Mouse (Mus musculus) myocyte (in vitro differentiated cells): ENCODE measurements around the gene Rrn3. TPM values are rescaled to one million over a fixed set of nuclear protein-coding genes. Genes with fewer than 3 reads are reported as not detected.

ENCODE experiments used
- H3K27me3 ChIP-seq: one replicate; pipeline ENCODE4 v1.6.1; 2011; ENCODE audit not compliant: control insufficient read depth, insufficient read depth, insufficient read length
- H3K36me3 ChIP-seq: one replicate; pipeline ENCODE4 v1.6.1; 2011; ENCODE audit not compliant: control insufficient read depth, insufficient read depth
- H3K4me2 ChIP-seq: one replicate; pipeline ENCODE4 v1.6.1; 2011; ENCODE audit warnings: low read depth, control low read depth
- H3K4me3 ChIP-seq: one replicate; pipeline ENCODE4 v1.5.1; 2011; ENCODE audit warnings: mild to moderate bottlenecking, control low read depth, moderate library complexity
- H3K79me2 ChIP-seq: one replicate; pipeline ENCODE4 v1.6.1; 2011; ENCODE audit not compliant: control insufficient read depth, insufficient read depth
- H3ac ChIP-seq: one replicate; pipeline ENCODE4 v1.6.1; 2011; ENCODE audit not compliant: control insufficient read depth, insufficient read length
- CEBPB ChIP-seq: IDR thresholded peaks from 2 replicates; pipeline ENCODE4 v1.6.1; 2011; ENCODE audit warnings: mild to moderate bottlenecking, moderate library complexity; ENCODE audit not compliant: poor library complexity, insufficient read depth, severe bottlenecking
- E2F4 ChIP-seq: IDR thresholded peaks from one replicate; pipeline ENCODE4 v1.6.1; 2011; ENCODE audit warnings: mild to moderate bottlenecking, control low read depth, moderate library complexity; ENCODE audit not compliant: insufficient read depth
- MAX ChIP-seq: IDR thresholded peaks from one replicate; pipeline ENCODE4 v1.6.1; 2011; ENCODE audit warnings: low read depth, mild to moderate bottlenecking, control low read depth
- MYOD1 ChIP-seq, 3 experiments: IDR thresholded peaks; one replicate each; pipeline ENCODE4 v1.6.1; 2011; ENCODE audit warnings: control low read depth in 2 of 3, low read depth in 2 of 3, mild to moderate bottlenecking in 2 of 3, moderate library complexity in 1 of 3; ENCODE audit not compliant: insufficient read length in 2 of 3, control insufficient read depth in 1 of 3
- MYOG ChIP-seq, 3 experiments: IDR thresholded peaks; one replicate each; pipeline ENCODE4 v1.6.1; 2011; ENCODE audit warnings: control low read depth in 2 of 3, low read depth in 2 of 3, mild to moderate bottlenecking in 2 of 3; ENCODE audit not compliant: insufficient read length in 2 of 3, control insufficient read depth in 1 of 3, insufficient read depth in 1 of 3
- POLR2A ChIP-seq: IDR thresholded peaks from one replicate; pipeline ENCODE4 v1.6.1; 2011; ENCODE audit warnings: low read depth, mild to moderate bottlenecking, control low read depth, moderate library complexity; ENCODE audit not compliant: insufficient read length
- POLR2AphosphoS2 ChIP-seq: IDR thresholded peaks from one replicate; pipeline ENCODE4 v1.6.1; 2011; ENCODE audit warnings: low read depth, control low read depth; ENCODE audit not compliant: insufficient read length
- REST ChIP-seq: IDR thresholded peaks from one replicate; pipeline ENCODE4 v1.6.1; 2011; ENCODE audit warnings: mild to moderate bottlenecking, control low read depth, moderate library complexity; ENCODE audit not compliant: insufficient read depth, insufficient read length
- SRF ChIP-seq: IDR thresholded peaks from one replicate; pipeline ENCODE4 v1.6.1; 2011; ENCODE audit warnings: low read depth; ENCODE audit not compliant: control insufficient read depth, insufficient read length
- TCF12 ChIP-seq: IDR thresholded peaks from one replicate; pipeline ENCODE4 v1.6.1; 2011; ENCODE audit warnings: mild to moderate bottlenecking, control low read depth; ENCODE audit not compliant: poor library complexity, insufficient read depth, severe bottlenecking
- TCF3 ChIP-seq: IDR thresholded peaks from one replicate; pipeline ENCODE4 v1.6.1; 2011; ENCODE audit warnings: low read depth, control low read depth; ENCODE audit not compliant: insufficient read length
- USF1 ChIP-seq: IDR thresholded peaks from one replicate; pipeline ENCODE4 v1.6.1; 2011; ENCODE audit warnings: low read depth, mild to moderate bottlenecking, control low read depth, moderate library complexity
- polyA plus RNA-seq: library from polyadenylated mRNA; unstranded; fragments of >200 nt; fragmentation: generic; extraction: Trizol; gene quantifications from one replicate; pipeline ENCODE4 v1.2.1, GENCODE M21; 2012; ENCODE audit warnings: missing spikeins

Gene Rrn3
- polyA plus RNA-seq, 1 experiment, result 40.6 TPM

DNA sequence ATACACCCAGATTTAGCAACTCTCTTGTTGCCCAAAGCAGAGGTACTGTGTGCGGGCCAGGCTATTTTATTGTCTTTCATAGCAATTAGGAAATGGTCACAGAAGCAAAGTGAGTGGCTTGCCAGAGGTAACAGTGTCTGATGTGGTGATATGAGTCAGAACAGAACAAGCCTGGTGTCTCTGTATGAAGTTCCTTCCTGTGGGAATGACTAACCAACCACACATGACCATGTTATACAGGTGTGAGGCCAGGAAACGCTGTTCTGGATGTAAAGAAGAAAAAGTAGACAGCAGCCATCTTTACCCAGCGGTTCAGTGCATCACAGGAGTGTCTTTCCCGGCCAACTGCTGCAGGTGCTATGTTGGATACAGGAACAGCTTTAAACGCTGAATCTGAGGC lies 64.5 kb downstream of the Rrn3 start:
- H3K79me2 ChIP-seq, result no peaks in the 10 kb centered on the region
- no peak overlapping the region for H3ac ChIP-seq
- no peak for TF ChIP-seq REST
- TF ChIP-seq TCF12, result no peak
- no peak for TF ChIP-seq MAX
- no peak for TF ChIP-seq MYOG (IDR thresholded peaks at IDR 0.05; ENCODE audit: control insufficient read depth in 1 of 3, insufficient read depth in 1 of 3, insufficient read length in 2 of 3, low read depth in 2 of 3)
- TF ChIP-seq POLR2AphosphoS2, result no peak
- TF ChIP-seq E2F4, result no peak
- no peak for TF ChIP-seq TCF3
- no peak for TF ChIP-seq USF1
- TF ChIP-seq MYOD1 (IDR thresholded peaks at IDR 0.05; ENCODE audit: control insufficient read depth in 1 of 3, insufficient read length in 2 of 3, low read depth in 2 of 3), result no peak
- TF ChIP-seq POLR2A, result no peak
- TF ChIP-seq CEBPB, result no peak
- TF ChIP-seq SRF, result no peak
- H3K4me2 ChIP-seq, result no peak overlapping the region
- peaks cover 53% of the 10 kb centered on the region for H3K36me3 ChIP-seq
- H3K27me3 ChIP-seq, result no peaks in the 10 kb centered on the region
- H3K4me3 ChIP-seq, result no peak overlapping the region

DNA sequence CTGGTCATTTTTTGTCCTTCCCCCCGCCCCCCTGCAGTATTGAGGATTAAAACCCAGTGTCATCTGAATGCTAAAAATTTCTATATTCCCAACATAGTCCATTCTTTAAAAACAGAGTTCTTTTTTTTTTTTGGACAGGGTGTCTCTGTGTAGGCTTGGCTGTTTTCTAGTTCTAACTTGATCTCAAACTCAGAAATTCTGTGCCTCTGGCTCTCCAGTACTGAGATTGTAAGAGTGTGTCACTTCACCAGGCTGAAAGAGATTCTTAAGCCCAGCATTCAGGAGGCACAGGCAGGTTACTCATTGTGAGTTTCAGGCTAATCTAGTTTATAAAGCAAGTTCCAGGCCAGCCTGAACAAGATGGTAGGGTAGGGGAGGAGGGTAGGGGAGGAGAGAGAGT lies 66.2 kb downstream of the Rrn3 start:
- Histone ChIP-seq H3ac (no peak overlapping the region), H3K4me2 (no peak overlapping the region), H3K79me2 (no peaks in the 10 kb centered on the region), H3K36me3 (peaks cover 44% of the 10 kb centered on the region), H3K4me3 (no peak overlapping the region), H3K27me3 (no peaks in the 10 kb centered on the region)
- TF ChIP-seq REST (no peak), POLR2A (no peak), TCF3 (no peak), MYOG (IDR thresholded peaks at IDR 0.05; ENCODE audit: control insufficient read depth in 1 of 3, insufficient read depth in 1 of 3, insufficient read length in 2 of 3, low read depth in 2 of 3) (no peak), MYOD1 (IDR thresholded peaks at IDR 0.05; ENCODE audit: control insufficient read depth in 1 of 3, insufficient read length in 2 of 3, low read depth in 2 of 3) (no peak), MAX (no peak), SRF (no peak)

DNA sequence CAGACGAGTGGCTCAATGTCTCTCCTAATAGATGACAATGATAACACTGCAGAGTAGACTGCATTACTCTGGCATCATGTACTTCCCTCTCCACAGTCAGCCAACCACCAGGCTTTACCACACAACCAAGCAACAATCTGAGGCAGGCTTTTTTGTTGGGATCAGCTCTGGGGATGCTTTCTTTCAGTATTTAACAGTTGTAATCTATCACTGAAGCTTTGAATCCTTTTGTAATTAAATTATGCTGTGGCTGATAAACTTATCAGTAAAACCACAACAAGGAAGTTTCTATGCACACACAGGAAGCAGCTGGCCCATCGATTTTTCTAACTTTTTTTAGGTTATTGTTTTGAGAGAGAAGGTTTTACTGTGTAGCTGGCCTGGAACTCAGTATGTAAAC lies 67.8 kb downstream of the Rrn3 start:
- Histone ChIP-seq H3ac (no peak overlapping the region), H3K36me3 (peaks cover 40% of the 10 kb centered on the region), H3K79me2 (no peaks in the 10 kb centered on the region), H3K4me2 (no peak overlapping the region), H3K27me3 (no peaks in the 10 kb centered on the region), H3K4me3 (no peak overlapping the region)
- TF ChIP-seq MYOD1 (IDR thresholded peaks at IDR 0.05; ENCODE audit: control insufficient read depth in 1 of 3, insufficient read length in 2 of 3, low read depth in 2 of 3), result no peak
- TF ChIP-seq USF1, result no peak
- no peak for TF ChIP-seq POLR2A
- no peak for TF ChIP-seq SRF
- TF ChIP-seq E2F4, result no peak
- no peak for TF ChIP-seq POLR2AphosphoS2
- no peak for TF ChIP-seq MYOG (IDR thresholded peaks at IDR 0.05; ENCODE audit: control insufficient read depth in 1 of 3, insufficient read depth in 1 of 3, insufficient read length in 2 of 3, low read depth in 2 of 3)
- no peak for TF ChIP-seq TCF12
- no peak for TF ChIP-seq CEBPB
- no peak for TF ChIP-seq MAX
- TF ChIP-seq TCF3, result no peak
- no peak for TF ChIP-seq REST

DNA sequence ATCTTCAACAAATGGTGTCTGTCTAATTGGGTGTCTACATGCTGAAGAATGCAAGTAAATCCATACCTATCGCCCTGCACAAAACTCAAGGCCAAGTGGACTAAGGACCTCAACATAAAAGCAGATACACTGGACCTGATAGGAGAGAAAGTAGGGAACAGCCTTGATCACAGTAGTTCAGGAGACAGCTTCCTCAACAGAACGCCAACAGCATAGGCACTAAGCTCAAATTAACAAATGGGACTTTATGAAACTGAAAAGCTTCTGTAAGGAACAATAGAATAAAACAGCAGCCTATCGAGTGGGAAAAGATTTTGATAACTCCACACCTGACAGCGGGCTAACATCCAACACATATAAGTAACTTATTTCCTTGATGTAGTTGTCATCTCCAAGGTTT lies 70.9 kb downstream of the Rrn3 start:
- Histone ChIP-seq H3K79me2 (no peaks in the 10 kb centered on the region), H3K36me3 (peaks cover 34% of the 10 kb centered on the region), H3K27me3 (no peaks in the 10 kb centered on the region), H3K4me3 (no peak overlapping the region), H3K4me2 (no peak overlapping the region), H3ac (no peak overlapping the region)
- TF ChIP-seq USF1, result no peak
- no peak for TF ChIP-seq E2F4
- no peak for TF ChIP-seq TCF3
- TF ChIP-seq MYOG (IDR thresholded peaks at IDR 0.05; ENCODE audit: control insufficient read depth in 1 of 3, insufficient read depth in 1 of 3, insufficient read length in 2 of 3, low read depth in 2 of 3), result no peak
- no peak for TF ChIP-seq CEBPB
- TF ChIP-seq REST, result no peak
- TF ChIP-seq MAX, result no peak
- no peak for TF ChIP-seq SRF
- TF ChIP-seq TCF12, result no peak
- TF ChIP-seq POLR2A, result no peak
- TF ChIP-seq POLR2AphosphoS2, result no peak
- no peak for TF ChIP-seq MYOD1 (IDR thresholded peaks at IDR 0.05; ENCODE audit: control insufficient read depth in 1 of 3, insufficient read length in 2 of 3, low read depth in 2 of 3)
